14 mouse cellular contexts compared by ENCODE assay signal in genomic region chr5:149117815-149118547, GRCm38 (mm10).
DNase-seq lines count a peak whose midpoint lies in the region; ATAC-seq and TF ChIP-seq lines count a peak whose summit lies in the region.
"Had no signal": no experiment of that assay in that cellular context is flagged by ENCODE, and none has a peak within 500 bp of the region (broad histone marks: within the 10 kb centered on the region; RNA-seq: fewer than 3 reads in every experiment).

No protein-coding gene starts in this region.

- ATAC-seq in kidney, embryonic 16.5 days (ENCODE audit: low FRiP score, low TSS enrichment): peak; percentile 54; the same call in 1 of the 2 replicates
- ATAC-seq: activated CD4-positive, CD25-positive, alpha-beta regulatory T cell, adult 4 months; intestine, embryonic 16.5 days had no signal

- TF ChIP-seq CTCF in ES-Bruce4 (IDR thresholded peaks at IDR 0.05; ENCODE audit: low read depth, low read length): no peak

- H3K4me3 ChIP-seq in kidney, embryonic 16.5 days (ENCODE audit: low read length): no peak overlapping the region
- H3K4me3 ChIP-seq in ES-Bruce4 (ENCODE audit: low read depth, low read length): no peak overlapping the region
- no peak overlapping the region for H3K4me3 ChIP-seq in limb, embryonic 10.5 days

- no peaks in the 10 kb centered on the region for H3K27me3 ChIP-seq in kidney, embryonic 16.5 days (ENCODE audit: insufficient read depth, low read length)
- no peaks in the 10 kb centered on the region for H3K27me3 ChIP-seq in ES-Bruce4 (ENCODE audit: control insufficient read depth, insufficient read depth, low read length, poor library complexity, severe bottlenecking)
- H3K27me3 ChIP-seq in limb, embryonic 10.5 days (ENCODE audit: low read depth, poor library complexity, severe bottlenecking): no peaks in the 10 kb centered on the region

- peak; percentile 77; the same call in 1 of the 2 replicates for TF ChIP-seq EP300 in ES-Bruce4 (IDR thresholded peaks at IDR 0.05; ENCODE audit: insufficient read depth, low read depth, low read length)

- WGBS in kidney, embryonic 16.5 days: 33% methylated on average over 7 of the region's 7 CpGs
- WGBS in limb, embryonic 10.5 days: 51% methylated on average over 7 of the region's 7 CpGs

- H3K9me3 ChIP-seq in kidney, embryonic 16.5 days (ENCODE audit: low read length): no peaks in the 10 kb centered on the region
- no peaks in the 10 kb centered on the region for H3K9me3 ChIP-seq in ES-Bruce4 (replicated peaks; ENCODE audit: control insufficient read depth, insufficient read depth, low read length, poor library complexity, severe bottlenecking)
- H3K9me3 ChIP-seq in limb, embryonic 10.5 days (replicated peaks): no peaks in the 10 kb centered on the region

- TF ChIP-seq POLR2A in ES-Bruce4 (IDR thresholded peaks at IDR 0.05; ENCODE audit: insufficient read depth, low read length): no peak

- H3K27ac ChIP-seq in kidney, embryonic 16.5 days (ENCODE audit: low read length): no peak overlapping the region
- H3K27ac ChIP-seq in ES-Bruce4 (ENCODE audit: insufficient read depth, low read length): peak overlapping the region; percentile 44
- peak overlapping the region; percentile 65; the same call in 1 of the 2 replicates for H3K27ac ChIP-seq in limb, embryonic 10.5 days

- DNase-seq in embryo, embryonic 9.5 days (ENCODE audit: extremely low spot score): peak; percentile 17
- no peak for DNase-seq in embryo, embryonic 10.5 days (ENCODE audit: low spot score)
- DNase-seq in kidney, postnatal 4 days: no peak
- DNase-seq in limb, embryonic 10.5 days (ENCODE audit: low spot score): no peak
- no peak for DNase-seq in right cerebral cortex, adult 18-20 months
- no peak for DNase-seq in adrenal gland, adult 8-10 months
- DNase-seq: cerebellum, adult 18-20 months; heart, adult 18-20 months; heart, postnatal 10 days; lung, embryonic 14.5 days had no signal

- H3K4me2 ChIP-seq in kidney, embryonic 16.5 days (replicated peaks; ENCODE audit: low read depth, low read length): no peak overlapping the region
- H3K4me2 ChIP-seq: lung, embryonic 14.5 days had no signal

- no peaks in the 10 kb centered on the region for H3K36me3 ChIP-seq in kidney, embryonic 16.5 days (ENCODE audit: insufficient read depth, low read length)
- no peaks in the 10 kb centered on the region for H3K36me3 ChIP-seq in ES-Bruce4 (ENCODE audit: control insufficient read depth, insufficient read depth, low read length, poor library complexity, severe bottlenecking)
- no peaks in the 10 kb centered on the region for H3K36me3 ChIP-seq in limb, embryonic 10.5 days

- H3K9ac ChIP-seq in kidney, embryonic 16.5 days (replicated peaks; ENCODE audit: low read length): no peak overlapping the region
- 0 out of 2 replicates have a peak overlapping the region, but pooled peaks have one; percentile 18 for H3K9ac ChIP-seq in ES-Bruce4 (ENCODE audit: low read depth, poor library complexity, severe bottlenecking)
- H3K9ac ChIP-seq: lung, embryonic 14.5 days had no signal

- peaks cover 3% of the 10 kb centered on the region; the same call in 1 of the 2 replicates for H3K4me1 ChIP-seq in kidney, embryonic 16.5 days (ENCODE audit: insufficient read depth, low read length)
- H3K4me1 ChIP-seq in ES-Bruce4 (ENCODE audit: control insufficient read depth, insufficient read depth, low read length): peaks cover 3% of the 10 kb centered on the region
- H3K4me1 ChIP-seq in limb, embryonic 10.5 days: peaks cover 21% of the 10 kb centered on the region
